Mouse (Mus musculus): ENCODE measurements around the gene Atp6v0c. TPM values are rescaled to one million over a fixed set of nuclear protein-coding genes. Genes with fewer than 3 reads are reported as not detected.

The Atp6v0c gene
- polyA plus RNA-seq, 1 experiment from 2014 or later = 549 TPM

DNA sequence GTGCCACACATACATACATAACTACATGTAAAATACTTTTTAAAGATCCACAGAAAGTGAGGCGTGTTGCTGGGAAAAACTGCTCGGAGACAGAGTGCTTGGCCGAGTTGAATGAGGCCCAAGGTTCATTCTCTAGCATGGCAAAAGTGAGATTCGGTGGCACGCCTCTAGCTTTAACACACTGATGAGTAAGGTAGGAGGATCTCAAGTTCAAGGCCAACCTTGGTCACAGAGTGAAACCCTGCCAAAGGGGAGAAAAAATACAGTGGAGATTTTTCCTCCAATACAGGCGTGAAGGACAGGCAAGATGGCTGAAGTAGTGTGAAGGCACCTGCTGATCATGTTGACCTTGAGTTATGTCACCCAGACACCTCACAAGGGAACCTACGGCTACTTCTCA, 20.1 kb downstream of the Atp6v0c start:
- H3K4me3 ChIP-seq (ENCODE audit: low read depth, low read length) = no peak overlapping the region
- no peak overlapping the region for H3K27ac ChIP-seq (ENCODE audit: low read length)
- no peaks in the 10 kb centered on the region for H3K36me3 ChIP-seq (ENCODE audit: control insufficient read depth, insufficient read depth, low read length)
- H3K9me3 ChIP-seq (ENCODE audit: control insufficient read depth, low read depth, low read length) = no peaks in the 10 kb centered on the region
- H3K4me1 ChIP-seq (ENCODE audit: control insufficient read depth, insufficient read depth, low read length) = peaks cover 3% of the 10 kb centered on the region; the same call in 1 of the 2 replicates
- no peak overlapping the region for H3K4me2 ChIP-seq (replicated peaks; ENCODE audit: low read depth, low read length)
- H3K9ac ChIP-seq (replicated peaks; ENCODE audit: low read depth, low read length) = no peak overlapping the region
- 87% methylated on average over 7 of the region's 7 CpGs for WGBS
- no peaks in the 10 kb centered on the region for H3K27me3 ChIP-seq (ENCODE audit: control insufficient read depth, insufficient read depth, low read length)
- no peak for ATAC-seq (ENCODE audit: insufficient number of reproducible peaks, insufficient read depth, low FRiP score, low read depth)

DNA sequence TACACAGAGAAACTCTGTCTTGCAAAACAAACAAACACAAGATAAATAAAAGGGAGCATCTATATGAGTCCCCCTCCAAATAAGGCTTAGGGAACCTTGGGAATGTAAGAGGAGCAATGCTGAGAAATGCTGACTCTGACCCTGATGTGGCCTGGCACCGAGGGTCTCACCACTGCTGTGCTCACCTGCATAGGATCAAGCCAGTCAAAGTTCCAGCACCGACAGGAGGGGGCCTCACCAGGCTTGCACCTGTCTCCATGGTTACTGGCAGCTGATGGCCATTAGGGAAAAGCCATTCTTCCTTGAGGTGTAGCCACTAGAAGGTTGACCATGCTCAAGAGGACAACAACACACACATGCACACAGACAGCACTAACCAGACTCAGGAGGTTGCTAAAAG, 26.6 kb downstream of the Atp6v0c start:
- 35% methylated on average over 2 of the region's 2 CpGs for WGBS

GRCm38 (mm10) chr17:24141425-24141920, 28.0 kb downstream of the Atp6v0c start:
- Histone ChIP-seq H3K4me2 (replicated peaks; ENCODE audit: low read depth, low read length) (peak overlapping the region; percentile 51), H3K4me1 (ENCODE audit: control insufficient read depth, insufficient read depth, low read length) (peaks cover 13% of the 10 kb centered on the region), H3K36me3 (ENCODE audit: control insufficient read depth, insufficient read depth, low read length) (no peaks in the 10 kb centered on the region), H3K9me3 (ENCODE audit: control insufficient read depth, low read depth, low read length) (no peaks in the 10 kb centered on the region), H3K27ac (ENCODE audit: low read length) (peak overlapping the region; percentile 77), H3K27me3 (ENCODE audit: control insufficient read depth, insufficient read depth, low read length) (no peaks in the 10 kb centered on the region), H3K4me3 (ENCODE audit: low read depth, low read length) (peak overlapping the region; percentile 92), H3K9ac (replicated peaks; ENCODE audit: low read depth, low read length) (peak overlapping the region; percentile 97)
- under 1% methylated on average over 46 of the region's 57 CpGs for WGBS
- peak; percentile 98 for ATAC-seq (ENCODE audit: insufficient number of reproducible peaks, insufficient read depth, low FRiP score, low read depth)

More for the DNA sequence above, 26.6 kb downstream of the Atp6v0c start:
- no peak overlapping the region for H3K4me3 ChIP-seq (ENCODE audit: low read depth, low read length)
- peaks cover 10% of the 10 kb centered on the region for H3K4me1 ChIP-seq (ENCODE audit: control insufficient read depth, insufficient read depth, low read length)
- no peak for ATAC-seq (ENCODE audit: insufficient number of reproducible peaks, insufficient read depth, low FRiP score, low read depth)
- H3K4me2 ChIP-seq (replicated peaks; ENCODE audit: low read depth, low read length) = no peak overlapping the region
- no peaks in the 10 kb centered on the region for H3K27me3 ChIP-seq (ENCODE audit: control insufficient read depth, insufficient read depth, low read length)
- H3K9ac ChIP-seq (replicated peaks; ENCODE audit: low read depth, low read length) = no peak overlapping the region
- H3K36me3 ChIP-seq (ENCODE audit: control insufficient read depth, insufficient read depth, low read length) = no peaks in the 10 kb centered on the region
- no peak overlapping the region for H3K27ac ChIP-seq (ENCODE audit: low read length)
- no peaks in the 10 kb centered on the region for H3K9me3 ChIP-seq (ENCODE audit: control insufficient read depth, low read depth, low read length)

GRCm38 (mm10) chr17:24140845-24141424, 28.6 kb downstream of the Atp6v0c start:
- peak; percentile 35; the same call in 1 of the 2 replicates for ATAC-seq (ENCODE audit: insufficient number of reproducible peaks, insufficient read depth, low FRiP score, low read depth)

DNA sequence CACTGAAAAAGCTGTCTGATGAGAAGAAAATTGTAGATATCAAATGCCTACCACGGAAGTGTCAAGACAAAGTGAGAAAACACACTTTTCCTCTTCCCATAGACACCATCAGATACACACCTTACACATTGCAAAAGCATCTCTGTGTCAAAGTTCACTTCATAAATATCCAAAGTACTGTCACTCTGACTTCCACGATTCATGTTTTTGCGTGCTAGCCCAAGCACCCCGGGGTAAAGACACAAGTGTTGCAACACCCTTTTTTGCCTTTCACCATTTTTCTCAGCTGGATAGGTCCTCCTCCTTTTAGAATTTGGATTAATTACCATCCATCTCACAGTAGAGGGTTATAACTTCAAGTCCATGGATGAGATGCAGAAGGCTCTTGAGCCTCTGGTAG, 29.5 kb downstream of the Atp6v0c start:
- peaks cover 13% of the 10 kb centered on the region for H3K4me1 ChIP-seq (ENCODE audit: control insufficient read depth, insufficient read depth, low read length)
- no peak for ATAC-seq (ENCODE audit: insufficient number of reproducible peaks, insufficient read depth, low FRiP score, low read depth)
- no peaks in the 10 kb centered on the region for H3K27me3 ChIP-seq (ENCODE audit: control insufficient read depth, insufficient read depth, low read length)
- no peaks in the 10 kb centered on the region for H3K9me3 ChIP-seq (ENCODE audit: control insufficient read depth, low read depth, low read length)
- no peak overlapping the region for H3K27ac ChIP-seq (ENCODE audit: low read length)
- no peaks in the 10 kb centered on the region for H3K36me3 ChIP-seq (ENCODE audit: control insufficient read depth, insufficient read depth, low read length)
- 0 out of 2 replicates have a peak overlapping the region, but pooled peaks have one; percentile 4 for H3K9ac ChIP-seq (replicated peaks; ENCODE audit: low read depth, low read length)
- H3K4me2 ChIP-seq (replicated peaks; ENCODE audit: low read depth, low read length) = peak overlapping the region; percentile 82
- H3K4me3 ChIP-seq (ENCODE audit: low read depth, low read length) = peak overlapping the region; percentile 92; the same call in 1 of the 2 replicates
- WGBS = 90% methylated on average over 4 of the region's 4 CpGs

More at GRCm38 (mm10) chr17:24140845-24141424, 28.6 kb downstream of the Atp6v0c start:
- peak overlapping the region; percentile 77 for H3K27ac ChIP-seq (ENCODE audit: low read length)
- peak overlapping the region; percentile 97 for H3K9ac ChIP-seq (replicated peaks; ENCODE audit: low read depth, low read length)
- H3K4me2 ChIP-seq (replicated peaks; ENCODE audit: low read depth, low read length) = peak overlapping the region; percentile 82
- H3K36me3 ChIP-seq (ENCODE audit: control insufficient read depth, insufficient read depth, low read length) = no peaks in the 10 kb centered on the region
- H3K4me1 ChIP-seq (ENCODE audit: control insufficient read depth, insufficient read depth, low read length) = peaks cover 13% of the 10 kb centered on the region
- H3K4me3 ChIP-seq (ENCODE audit: low read depth, low read length) = peak overlapping the region; percentile 92
- H3K27me3 ChIP-seq (ENCODE audit: control insufficient read depth, insufficient read depth, low read length) = no peaks in the 10 kb centered on the region
- no peaks in the 10 kb centered on the region for H3K9me3 ChIP-seq (ENCODE audit: control insufficient read depth, low read depth, low read length)
- WGBS = under 1% methylated on average over 38 of the region's 43 CpGs

DNA sequence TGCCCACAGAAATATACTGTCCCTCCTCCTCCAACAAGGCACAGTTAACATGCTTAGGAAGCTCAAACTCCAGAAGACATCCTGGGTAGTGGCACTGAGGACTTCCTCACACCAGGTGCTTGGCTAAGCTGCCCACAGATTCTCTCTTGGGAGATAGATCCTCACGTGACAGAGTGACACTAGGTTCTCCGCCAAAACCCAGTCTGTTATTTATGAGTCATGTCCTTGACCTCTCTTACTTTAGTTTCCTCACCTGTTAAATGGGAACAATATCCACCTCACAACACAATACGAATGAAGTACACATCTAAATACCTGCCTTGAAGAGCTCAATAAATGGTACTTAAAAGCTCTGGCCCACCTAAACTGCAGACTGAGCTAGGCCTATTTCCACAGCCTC, 30.2 kb downstream of the Atp6v0c start:
- no peaks in the 10 kb centered on the region for H3K36me3 ChIP-seq (ENCODE audit: control insufficient read depth, insufficient read depth, low read length)
- H3K27me3 ChIP-seq (ENCODE audit: control insufficient read depth, insufficient read depth, low read length) = no peaks in the 10 kb centered on the region
- no peak overlapping the region for H3K4me2 ChIP-seq (replicated peaks; ENCODE audit: low read depth, low read length)
- no peak overlapping the region for H3K4me3 ChIP-seq (ENCODE audit: low read depth, low read length)
- no peak overlapping the region for H3K27ac ChIP-seq (ENCODE audit: low read length)
- H3K4me1 ChIP-seq (ENCODE audit: control insufficient read depth, insufficient read depth, low read length) = peaks cover 13% of the 10 kb centered on the region
- ATAC-seq (ENCODE audit: insufficient number of reproducible peaks, insufficient read depth, low FRiP score, low read depth) = no peak
- H3K9me3 ChIP-seq (ENCODE audit: control insufficient read depth, low read depth, low read length) = no peaks in the 10 kb centered on the region
- WGBS = 84% methylated on average over 3 of the region's 3 CpGs
- H3K9ac ChIP-seq (replicated peaks; ENCODE audit: low read depth, low read length) = no peak overlapping the region

DNA sequence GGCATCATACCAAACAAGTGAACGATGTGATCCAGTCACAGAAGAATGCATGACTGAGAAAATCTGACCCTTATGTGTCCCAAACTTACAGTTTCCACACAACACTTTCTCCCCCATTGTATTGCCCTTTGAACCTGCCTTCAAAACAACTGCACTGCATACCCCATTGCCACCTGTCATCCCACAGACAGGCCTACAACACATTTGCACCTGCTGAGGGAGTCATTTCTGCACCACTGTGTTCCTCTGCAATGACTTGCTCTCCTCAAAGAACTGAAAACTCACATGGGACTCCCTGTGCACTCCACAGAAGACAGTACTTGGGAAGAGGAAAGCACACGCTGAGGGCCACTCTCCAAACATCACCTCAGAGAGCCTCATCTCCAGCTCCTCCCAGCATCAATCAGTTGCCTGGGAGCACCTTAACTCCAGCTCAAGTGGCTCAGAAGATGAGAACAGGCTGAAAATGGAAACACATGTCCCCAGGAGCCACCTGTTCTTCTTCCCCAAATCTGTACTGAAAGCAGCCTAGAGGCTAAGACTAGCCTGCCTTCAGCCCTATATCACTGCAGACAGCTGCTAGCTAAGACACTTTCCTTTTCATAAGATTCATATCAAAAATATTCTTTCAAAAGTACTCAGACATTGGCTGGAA, 32.1 kb downstream of the Atp6v0c start:
- ATAC-seq (ENCODE audit: insufficient number of reproducible peaks, insufficient read depth, low FRiP score, low read depth) = no peak
- 63% methylated on average over 2 of the region's 2 CpGs for WGBS
- H3K27ac ChIP-seq (ENCODE audit: low read length) = no peak overlapping the region
- H3K36me3 ChIP-seq (ENCODE audit: control insufficient read depth, insufficient read depth, low read length) = no peaks in the 10 kb centered on the region
- H3K4me2 ChIP-seq (replicated peaks; ENCODE audit: low read depth, low read length) = no peak overlapping the region
- H3K9ac ChIP-seq (replicated peaks; ENCODE audit: low read depth, low read length) = no peak overlapping the region
- peaks cover 13% of the 10 kb centered on the region for H3K4me1 ChIP-seq (ENCODE audit: control insufficient read depth, insufficient read depth, low read length)
- H3K9me3 ChIP-seq (ENCODE audit: control insufficient read depth, low read depth, low read length) = no peaks in the 10 kb centered on the region
- no peaks in the 10 kb centered on the region for H3K27me3 ChIP-seq (ENCODE audit: control insufficient read depth, insufficient read depth, low read length)
- H3K4me3 ChIP-seq (ENCODE audit: low read depth, low read length) = no peak overlapping the region

GRCm38 (mm10) chr17:24134062-24134461, 35.4 kb downstream of the Atp6v0c start:
- H3K27me3 ChIP-seq (ENCODE audit: control insufficient read depth, insufficient read depth, low read length) = no peaks in the 10 kb centered on the region
- H3K4me2 ChIP-seq (replicated peaks; ENCODE audit: low read depth, low read length) = no peak overlapping the region
- H3K4me3 ChIP-seq (ENCODE audit: low read depth, low read length) = no peak overlapping the region
- no peak overlapping the region for H3K27ac ChIP-seq (ENCODE audit: low read length)
- H3K4me1 ChIP-seq (ENCODE audit: control insufficient read depth, insufficient read depth, low read length) = 0 out of 2 replicates have a peak, but pooled peaks cover 3% of the 10 kb centered on the region
- H3K36me3 ChIP-seq (ENCODE audit: control insufficient read depth, insufficient read depth, low read length) = no peaks in the 10 kb centered on the region
- no peak overlapping the region for H3K9ac ChIP-seq (replicated peaks; ENCODE audit: low read depth, low read length)
- H3K9me3 ChIP-seq (ENCODE audit: control insufficient read depth, low read depth, low read length) = no peaks in the 10 kb centered on the region
- ATAC-seq (ENCODE audit: insufficient number of reproducible peaks, insufficient read depth, low FRiP score, low read depth) = no peak

Measured in stomach, embryonic 14.5 days (tissue).